Mouse (Mus musculus) lung, postnatal 0 days (tissue): ENCODE data around the gene Plagl1. TPM values are rescaled to one million over a fixed set of nuclear protein-coding genes. Genes with fewer than 3 reads are reported as not detected.

Experiments used
- ATAC-seq: fragments of 200-750 bp; cut with Nextera tagmentation; 2 replicates; pipeline ENCODE4 v1.8.0; 2017; ENCODE audit warnings: moderate library complexity
- DNase-seq: peaks from one replicate; pipeline ENCODE4 v3.0.0-alpha.2; 2016; ENCODE audit warnings: low spot score
- H3K27ac ChIP-seq: fragments of 300-500 bp; sonication (generic); 2 replicates; pipeline ENCODE4 v1.5.1; 2014; ENCODE audit warnings: antibody characterized with exemption, mild to moderate bottlenecking, low read length, mixed read lengths
- H3K27me3 ChIP-seq: fragments of 300-500 bp; sonication (generic); replicated peaks from 2 replicates; pipeline ENCODE4 v1.6.1; 2014; ENCODE audit warnings: low read length, mixed read lengths; ENCODE audit not compliant: insufficient read depth
- H3K36me3 ChIP-seq: fragments of 300-500 bp; sonication (generic); 2 replicates; pipeline ENCODE4 v1.6.1; 2014; ENCODE audit warnings: low read length, mixed read lengths; ENCODE audit not compliant: insufficient read depth
- H3K4me1 ChIP-seq: fragments of 300-500 bp; sonication (generic); 2 replicates; pipeline ENCODE4 v1.6.1; 2014; ENCODE audit warnings: antibody characterized with exemption, low read depth, low read length, mixed read lengths; ENCODE audit not compliant: insufficient read depth
- H3K4me2 ChIP-seq: fragments of 300-500 bp; sonication (generic); replicated peaks from 2 replicates; pipeline ENCODE4 v1.6.1; 2014; ENCODE audit warnings: low read depth, mild to moderate bottlenecking, low read length, moderate library complexity, mixed read lengths
- H3K4me3 ChIP-seq: fragments of 300-500 bp; sonication (generic); 2 replicates; pipeline ENCODE4 v1.5.1; 2014; ENCODE audit warnings: low read depth, low read length
- H3K9ac ChIP-seq: fragments of 300-500 bp; sonication (generic); replicated peaks from 2 replicates; pipeline ENCODE4 v1.6.1; 2014; ENCODE audit warnings: low read depth, mild to moderate bottlenecking
- H3K9me3 ChIP-seq: fragments of 300-500 bp; sonication (generic); 2 replicates; pipeline ENCODE4 v1.6.1; 2016; ENCODE audit warnings: low read length, mixed read lengths
- CTCF ChIP-seq: IDR thresholded peaks from 2 replicates; pipeline ENCODE4 v1.5.1; 2016; ENCODE audit warnings: antibody characterized with exemption, mild to moderate bottlenecking
- EP300 ChIP-seq: IDR thresholded peaks from 2 replicates; pipeline ENCODE4 v1.6.1; 2016; ENCODE audit warnings: antibody characterized with exemption, mild to moderate bottlenecking, control low read depth
- WGBS: fragments of 180-500 bp; shearing (Covaris S2); extraction: QIAGEN DNeasy Blood & Tissue Kit; methylation state at CpG from one replicate; pipeline ENCODE4 v1.1.7; 2014; 5-methylcytosine and 5-hydroxymethylcytosine counted together
- polyA plus RNA-seq: library from polyadenylated mRNA; unstranded; fragments of >200 nt; fragmentation: Nextera tagmentation; extraction: Ambion mirVana; gene quantifications from 2 replicates; pipeline ENCODE4 v1.2.1, GENCODE M21; 2015

Plagl1 gene
- polyA plus RNA-seq, 1 experiment from 2014 or later: 43.4 TPM

DNA sequence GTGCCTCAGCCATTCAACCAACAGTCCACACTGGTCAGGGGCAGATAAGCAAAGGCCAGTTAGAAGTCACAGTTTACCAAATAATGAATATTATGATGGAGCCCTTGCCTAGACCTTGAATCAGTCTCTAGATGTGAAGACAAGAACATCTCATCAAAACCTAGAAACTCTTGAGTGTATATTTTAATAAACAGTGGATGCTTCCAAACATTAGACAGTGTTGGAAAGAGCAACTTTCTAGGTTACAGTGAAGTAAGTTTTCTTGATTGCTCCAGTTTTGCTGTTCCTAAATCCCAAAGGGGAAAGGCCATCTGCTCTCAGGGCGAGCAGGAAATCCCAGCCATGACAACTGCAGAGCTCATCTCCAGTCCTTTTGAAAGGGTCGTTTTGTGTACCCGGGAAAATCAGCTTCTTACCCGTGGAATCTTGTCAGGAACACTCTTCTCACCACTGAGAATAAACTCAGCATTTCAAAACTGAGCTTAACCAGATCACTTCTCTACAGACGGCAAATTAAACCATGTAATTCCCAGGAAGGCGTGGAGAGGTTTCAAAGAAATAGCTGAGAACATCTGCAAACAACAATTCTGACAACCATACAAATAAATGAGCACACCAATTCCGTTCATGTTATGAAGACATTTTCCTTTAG lies 117.8 kb downstream of the Plagl1 start, which contains the start of gene Zc2hc1b:
Gene Zc2hc1b, minus strand, starts transcription at position 51 of the 652 bp plus-strand sequence.
- Histone ChIP-seq H3K4me3 (no peak within 1 kb of the TSS), H3K9me3 (no peaks in the 10 kb centered on the region), H3K36me3 (peaks cover 19% of the 10 kb centered on the region; the same call in 1 of the 2 replicates), H3K4me1 (no peaks in the 10 kb centered on the region), H3K27me3 (no peaks in the 10 kb centered on the region), H3K4me2 (no peak within 1 kb of the TSS), H3K27ac (no peak within 1 kb of the TSS), H3K9ac (no peak within 1 kb of the TSS)
- 73% methylated on average over 7 of the region's 7 CpGs for WGBS
- ATAC-seq (no peak), DNase-seq (no peak)
- TF ChIP-seq CTCF: no peak
- no peak for TF ChIP-seq EP300

- no peak overlapping the region for H3K4me2 ChIP-seq
- H3K4me3 ChIP-seq: no peak overlapping the region
- DNase-seq (no peak), ATAC-seq (no peak)
- no peaks in the 10 kb centered on the region for H3K9me3 ChIP-seq
- no peaks in the 10 kb centered on the region for H3K4me1 ChIP-seq
- TF ChIP-seq CTCF: no peak
- no peak for TF ChIP-seq EP300
- H3K27ac ChIP-seq: no peak overlapping the region
- WGBS: 69% methylated on average over 7 of the region's 7 CpGs
- H3K27me3 ChIP-seq: no peaks in the 10 kb centered on the region
- H3K9ac ChIP-seq: no peak overlapping the region
- peaks cover 19% of the 10 kb centered on the region; the same call in 1 of the 2 replicates for H3K36me3 ChIP-seq
Observed at GRCm38 (mm10) chr10:13180211-13180610, 119.9 kb downstream of the Plagl1 start.

Other genes with a start within 250 kb of the Plagl1 start
- gene Utrn, start 191.1 kb upstream of the Plagl1 start, polyA plus RNA-seq: 88.4 and 107 TPM in 2 replicates
- 8.9 and 12.0 TPM in 2 replicates for gene Stx11, start 96.2 kb upstream of the Plagl1 start, polyA plus RNA-seq
- 27.1 TPM in 2 replicates for gene Sf3b5, start 55.2 kb upstream of the Plagl1 start, polyA plus RNA-seq
- gene Zc2hc1b, start 117.5 kb downstream of the Plagl1 start, polyA plus RNA-seq: not detected in 2 replicates
- 32.2 and 33.1 TPM in 2 replicates for gene Ltv1, start 132.7 kb downstream of the Plagl1 start, polyA plus RNA-seq